Mouse (Mus musculus): Measurements from ENCODE around the gene Syngr1. TPM values are rescaled to one million over a fixed set of nuclear protein-coding genes. Genes with fewer than 3 reads are reported as not detected.

The Syngr1 gene
- total and polyA plus RNA-seq, 3 experiments: 44.2 to 86.9 (median 74.6) TPM

DNA sequence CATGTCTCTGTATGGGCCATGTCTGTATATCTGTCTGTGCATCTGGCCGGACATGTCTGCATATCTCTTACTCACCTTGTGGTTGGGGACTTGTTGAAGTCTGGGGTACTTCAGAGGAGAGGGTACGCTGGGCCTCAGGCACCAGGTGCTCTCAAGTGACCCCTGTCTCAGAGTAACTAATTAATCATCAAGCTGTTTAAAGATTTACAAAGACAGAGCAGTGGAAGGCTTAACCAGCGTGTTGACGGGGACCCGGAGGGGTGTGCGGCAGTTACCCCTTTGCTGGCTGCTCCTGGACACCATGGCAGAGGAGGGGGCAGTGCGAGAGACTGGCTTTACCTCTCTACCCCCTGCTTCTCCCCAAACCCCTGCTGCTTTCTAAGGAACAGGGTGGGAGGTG lies 31.5 kb upstream of the Syngr1 start:
- Histone ChIP-seq H3K4me3 (ENCODE audit: low read depth, low read length) (no peak overlapping the region), H3K36me3 (replicated peaks) (no peaks in the 10 kb centered on the region), H3K9me3 (replicated peaks) (no peaks in the 10 kb centered on the region), H3K27me3 (ENCODE audit: insufficient read depth, low read length) (peaks cover 9% of the 10 kb centered on the region), H3K4me1 (ENCODE audit: insufficient read depth, low read depth, low read length) (no peaks in the 10 kb centered on the region; the same call in 1 of the 2 replicates)
- ATAC-seq (ENCODE audit: extremely low read depth, insufficient number of reproducible peaks, low FRiP score, poor library complexity, severe bottlenecking): no peak
- no peak for TF ChIP-seq TAL1 (conservative IDR thresholded peaks at IDR 0.05; ENCODE audit: low read depth, low read length)
- TF ChIP-seq GATA2 (IDR thresholded peaks at IDR 0.05; ENCODE audit: borderline replicate concordance, low read depth, low read length): no peak
- no peak for TF ChIP-seq GATA1 (IDR thresholded peaks at IDR 0.05; ENCODE audit: borderline replicate concordance, low read length)
- TF ChIP-seq POLR2AphosphoS5 (IDR thresholded peaks at IDR 0.05; ENCODE audit: insufficient replicate concordance, low read depth, low read length): no peak
- TF ChIP-seq CTCF (IDR thresholded peaks at IDR 0.05; ENCODE audit: low read depth, low read length): no peak
- DNase-seq (ENCODE audit: low spot score): no peak

GRCm38 (mm10) chr15:80060356-80061070 lies 30.6 kb upstream of the Syngr1 start:
- no peak for TF ChIP-seq GATA2 (IDR thresholded peaks at IDR 0.05; ENCODE audit: borderline replicate concordance, low read depth, low read length)
- TF ChIP-seq TAL1 (conservative IDR thresholded peaks at IDR 0.05; ENCODE audit: low read depth, low read length): no peak
- no peak for TF ChIP-seq POLR2AphosphoS5 (IDR thresholded peaks at IDR 0.05; ENCODE audit: insufficient replicate concordance, low read depth, low read length)
- TF ChIP-seq GATA1 (IDR thresholded peaks at IDR 0.05; ENCODE audit: borderline replicate concordance, low read length): no peak
- TF ChIP-seq CTCF (IDR thresholded peaks at IDR 0.05; ENCODE audit: low read depth, low read length): no peak
- Histone ChIP-seq H3K9me3 (replicated peaks) (no peaks in the 10 kb centered on the region), H3K4me3 (ENCODE audit: low read depth, low read length) (no peak overlapping the region), H3K27me3 (ENCODE audit: insufficient read depth, low read length) (peaks cover 9% of the 10 kb centered on the region), H3K36me3 (replicated peaks) (no peaks in the 10 kb centered on the region), H3K4me1 (ENCODE audit: insufficient read depth, low read depth, low read length) (no peaks in the 10 kb centered on the region; the same call in 1 of the 2 replicates)
- no peak for ATAC-seq (ENCODE audit: extremely low read depth, insufficient number of reproducible peaks, low FRiP score, poor library complexity, severe bottlenecking)
- no peak for DNase-seq (ENCODE audit: low spot score)

DNA sequence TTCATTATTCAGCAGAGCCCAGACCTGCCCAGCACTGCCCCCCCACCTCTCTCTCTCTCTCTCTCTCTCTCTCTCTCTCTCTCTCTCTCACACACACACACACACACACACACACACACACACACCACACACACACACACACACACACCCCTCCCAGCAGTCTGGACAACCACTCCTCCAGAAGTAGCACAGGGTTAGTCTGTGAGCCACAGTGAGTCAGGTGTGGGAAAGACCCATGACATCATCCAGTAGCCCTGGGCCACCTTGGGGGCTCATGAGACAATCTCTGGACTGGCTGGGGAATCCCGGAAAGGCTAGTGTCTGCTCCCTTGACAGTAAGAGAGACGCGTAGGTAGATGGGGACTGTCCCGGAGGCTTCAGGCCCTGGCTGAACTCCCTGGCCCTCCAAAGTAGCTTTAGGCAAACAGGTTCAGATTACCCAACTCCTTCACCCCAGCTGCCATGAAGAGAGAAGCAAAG lies 30.0 kb upstream of the Syngr1 start:
- H3K4me3 ChIP-seq (ENCODE audit: low read depth, low read length): no peak overlapping the region
- no peaks in the 10 kb centered on the region; the same call in 1 of the 2 replicates for H3K4me1 ChIP-seq (ENCODE audit: insufficient read depth, low read depth, low read length)
- ATAC-seq (ENCODE audit: extremely low read depth, insufficient number of reproducible peaks, low FRiP score, poor library complexity, severe bottlenecking) (no peak), DNase-seq (ENCODE audit: low spot score) (no peak)
- TF ChIP-seq POLR2AphosphoS5 (IDR thresholded peaks at IDR 0.05; ENCODE audit: insufficient replicate concordance, low read depth, low read length): no peak
- no peak for TF ChIP-seq CTCF (IDR thresholded peaks at IDR 0.05; ENCODE audit: low read depth, low read length)
- no peak for TF ChIP-seq GATA1 (IDR thresholded peaks at IDR 0.05; ENCODE audit: borderline replicate concordance, low read length)
- no peak for TF ChIP-seq GATA2 (IDR thresholded peaks at IDR 0.05; ENCODE audit: borderline replicate concordance, low read depth, low read length)
- TF ChIP-seq TAL1 (conservative IDR thresholded peaks at IDR 0.05; ENCODE audit: low read depth, low read length): no peak
- H3K9me3 ChIP-seq (replicated peaks): no peaks in the 10 kb centered on the region
- H3K27me3 ChIP-seq (ENCODE audit: insufficient read depth, low read length): peaks cover 9% of the 10 kb centered on the region
- H3K36me3 ChIP-seq (replicated peaks): no peaks in the 10 kb centered on the region

- ATAC-seq (ENCODE audit: extremely low read depth, insufficient number of reproducible peaks, low FRiP score, poor library complexity, severe bottlenecking) (no peak), DNase-seq (ENCODE audit: low spot score) (no peak)
- no peak overlapping the region for H3K4me3 ChIP-seq (ENCODE audit: low read depth, low read length)
- no peaks in the 10 kb centered on the region for H3K36me3 ChIP-seq (replicated peaks)
- no peaks in the 10 kb centered on the region; the same call in 1 of the 2 replicates for H3K4me1 ChIP-seq (ENCODE audit: insufficient read depth, low read depth, low read length)
- TF ChIP-seq GATA2 (IDR thresholded peaks at IDR 0.05; ENCODE audit: borderline replicate concordance, low read depth, low read length): no peak
- no peak for TF ChIP-seq GATA1 (IDR thresholded peaks at IDR 0.05; ENCODE audit: borderline replicate concordance, low read length)
- TF ChIP-seq POLR2AphosphoS5 (IDR thresholded peaks at IDR 0.05; ENCODE audit: insufficient replicate concordance, low read depth, low read length): no peak
- TF ChIP-seq CTCF (IDR thresholded peaks at IDR 0.05; ENCODE audit: low read depth, low read length): no peak
- TF ChIP-seq TAL1 (conservative IDR thresholded peaks at IDR 0.05; ENCODE audit: low read depth, low read length): no peak
- H3K27me3 ChIP-seq (ENCODE audit: insufficient read depth, low read length): peaks cover 21% of the 10 kb centered on the region
- no peaks in the 10 kb centered on the region for H3K9me3 ChIP-seq (replicated peaks)
Observed at GRCm38 (mm10) chr15:80062339-80062738, 28.8 kb upstream of the Syngr1 start.

- ATAC-seq (ENCODE audit: extremely low read depth, insufficient number of reproducible peaks, low FRiP score, poor library complexity, severe bottlenecking): no peak
- no peak overlapping the region for H3K4me3 ChIP-seq (ENCODE audit: low read depth, low read length)
Observed at GRCm38 (mm10) chr15:80062821-80063220, 28.3 kb upstream of the Syngr1 start.

DNA sequence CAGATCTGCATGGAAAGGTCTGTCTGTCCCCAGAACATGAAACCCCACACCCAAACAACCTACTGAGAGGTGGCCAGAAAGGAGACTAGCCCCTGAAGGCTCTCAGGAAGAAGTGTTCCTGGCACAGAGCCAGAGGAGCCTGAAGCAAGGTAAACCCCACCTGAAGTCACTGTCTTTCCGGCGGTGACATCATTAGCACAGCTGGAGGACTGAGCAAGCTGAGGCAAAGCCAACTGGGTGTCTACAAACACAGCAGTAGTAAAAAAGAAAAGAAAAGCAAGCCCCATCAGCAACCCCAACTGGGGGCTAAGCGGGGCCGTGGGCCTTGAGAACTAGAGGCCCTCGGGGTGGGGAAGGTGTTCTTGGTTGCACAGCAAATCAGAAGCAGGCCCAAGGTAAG lies 26.2 kb upstream of the Syngr1 start:
- no peak overlapping the region for H3K4me3 ChIP-seq (ENCODE audit: low read depth, low read length)
- DNase-seq (ENCODE audit: low spot score) (no peak), ATAC-seq (ENCODE audit: extremely low read depth, insufficient number of reproducible peaks, low FRiP score, poor library complexity, severe bottlenecking) (no peak)
- peaks cover 31% of the 10 kb centered on the region for H3K27me3 ChIP-seq (ENCODE audit: insufficient read depth, low read length)
- H3K9me3 ChIP-seq (replicated peaks): no peaks in the 10 kb centered on the region
- H3K4me1 ChIP-seq (ENCODE audit: insufficient read depth, low read depth, low read length): no peaks in the 10 kb centered on the region; the same call in 1 of the 2 replicates
- no peaks in the 10 kb centered on the region for H3K36me3 ChIP-seq (replicated peaks)
- TF ChIP-seq TAL1 (conservative IDR thresholded peaks at IDR 0.05; ENCODE audit: low read depth, low read length): no peak
- TF ChIP-seq CTCF (IDR thresholded peaks at IDR 0.05; ENCODE audit: low read depth, low read length): no peak
- no peak for TF ChIP-seq GATA1 (IDR thresholded peaks at IDR 0.05; ENCODE audit: borderline replicate concordance, low read length)
- TF ChIP-seq GATA2 (IDR thresholded peaks at IDR 0.05; ENCODE audit: borderline replicate concordance, low read depth, low read length): no peak
- TF ChIP-seq POLR2AphosphoS5 (IDR thresholded peaks at IDR 0.05; ENCODE audit: insufficient replicate concordance, low read depth, low read length): no peak

More at GRCm38 (mm10) chr15:80062821-80063220, 28.3 kb upstream of the Syngr1 start:
- Histone ChIP-seq H3K27me3 (ENCODE audit: insufficient read depth, low read length) (peaks cover 25% of the 10 kb centered on the region), H3K4me1 (ENCODE audit: insufficient read depth, low read depth, low read length) (no peaks in the 10 kb centered on the region; the same call in 1 of the 2 replicates), H3K36me3 (replicated peaks) (no peaks in the 10 kb centered on the region), H3K9me3 (replicated peaks) (no peaks in the 10 kb centered on the region)
- TF ChIP-seq TAL1 (conservative IDR thresholded peaks at IDR 0.05; ENCODE audit: low read depth, low read length) (no peak), GATA1 (IDR thresholded peaks at IDR 0.05; ENCODE audit: borderline replicate concordance, low read length) (no peak), CTCF (IDR thresholded peaks at IDR 0.05; ENCODE audit: low read depth, low read length) (no peak), GATA2 (IDR thresholded peaks at IDR 0.05; ENCODE audit: borderline replicate concordance, low read depth, low read length) (no peak), POLR2AphosphoS5 (IDR thresholded peaks at IDR 0.05; ENCODE audit: insufficient replicate concordance, low read depth, low read length) (no peak)
- no peak for DNase-seq (ENCODE audit: low spot score)

Data from G1E (cell line).